Mouse (Mus musculus): ENCODE results near the gene Arl10.

The Arl10 gene

DNA sequence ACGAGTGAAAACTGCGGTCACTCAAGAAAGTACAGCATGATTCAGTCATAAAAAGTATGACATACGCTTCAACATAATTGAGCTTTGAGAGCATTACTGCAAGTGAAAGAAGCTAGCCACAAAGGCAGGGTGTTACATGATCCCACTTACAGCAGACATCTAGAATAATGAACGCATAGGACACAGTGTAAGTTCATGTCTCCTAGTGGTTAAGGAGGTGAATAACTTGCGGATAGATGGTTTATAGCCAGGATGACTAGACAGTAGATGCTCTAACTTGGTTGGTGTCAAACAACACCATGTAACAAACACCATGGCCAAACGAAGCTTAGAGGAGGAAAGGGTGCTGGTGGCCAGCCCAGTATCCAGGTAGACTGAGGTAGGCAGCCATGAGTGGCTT lies 42.2 kb downstream of the Arl10 start:
- H3K36me3 ChIP-seq (ENCODE audit: control insufficient read depth, insufficient read depth, low read length, poor library complexity, severe bottlenecking) = no peaks in the 10 kb centered on the region
- H3K27me3 ChIP-seq (ENCODE audit: control insufficient read depth, insufficient read depth, low read length, poor library complexity, severe bottlenecking) = no peaks in the 10 kb centered on the region
- peak; percentile 11 for DNase-seq (ENCODE audit: low read depth, low spot score)

DNA sequence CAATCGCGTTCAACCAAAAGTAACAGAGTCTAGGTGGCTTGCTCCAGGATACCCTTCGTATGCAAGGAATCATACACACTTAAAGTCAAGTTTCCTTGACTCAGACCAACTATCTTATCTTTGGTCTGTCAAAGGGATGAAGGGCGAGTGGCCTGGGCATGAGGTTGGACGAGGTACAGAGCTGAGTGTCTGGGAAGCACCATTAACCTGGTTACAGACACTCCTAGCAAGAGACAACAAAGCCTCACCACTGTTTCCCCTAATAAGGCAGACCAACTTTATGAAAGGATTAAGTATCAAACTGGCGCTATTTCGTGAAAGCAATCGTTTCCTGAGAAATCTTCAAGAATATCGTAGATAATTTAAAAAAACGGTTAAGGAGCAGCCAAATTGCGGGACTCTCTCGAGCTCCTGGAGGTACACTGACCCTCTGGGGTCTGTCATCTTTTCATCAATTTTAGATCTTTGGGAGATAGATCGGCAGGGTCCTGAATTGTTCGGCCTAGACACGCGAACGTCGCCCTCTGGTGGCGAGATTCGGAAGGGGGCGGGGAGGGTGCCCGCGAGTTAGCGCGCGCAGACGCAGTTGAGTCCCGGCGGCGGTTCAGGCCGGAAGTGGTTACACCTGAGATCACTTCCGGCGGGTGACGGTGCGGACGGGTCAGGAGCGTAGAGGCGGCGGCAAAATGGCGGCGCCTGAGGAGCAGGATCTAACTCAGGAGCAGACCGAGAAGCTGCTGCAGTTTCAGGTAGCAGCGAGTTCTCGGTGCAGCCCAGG lies 46.5 kb downstream of the Arl10 start, which contains the start of gene Faf2:
Gene Faf2 (plus strand): TSS at position 630 of the 778 bp plus-strand sequence.
- no peaks in the 10 kb centered on the region for H3K36me3 ChIP-seq (ENCODE audit: control insufficient read depth, insufficient read depth, low read length, poor library complexity, severe bottlenecking)
- DNase-seq (ENCODE audit: low read depth, low spot score) = peak; percentile 98
- H3K27me3 ChIP-seq (ENCODE audit: control insufficient read depth, insufficient read depth, low read length, poor library complexity, severe bottlenecking) = no peaks in the 10 kb centered on the region

GRCm38 (mm10) chr13:54621960-54622521 lies 47.2 kb downstream of the Arl10 start:
- DNase-seq (ENCODE audit: low read depth, low spot score) = no peak
- Histone ChIP-seq H3K27me3 (ENCODE audit: control insufficient read depth, insufficient read depth, low read length, poor library complexity, severe bottlenecking) (no peaks in the 10 kb centered on the region; the same call in 1 of the 2 replicates), H3K36me3 (ENCODE audit: control insufficient read depth, insufficient read depth, low read length, poor library complexity, severe bottlenecking) (no peaks in the 10 kb centered on the region)

DNA sequence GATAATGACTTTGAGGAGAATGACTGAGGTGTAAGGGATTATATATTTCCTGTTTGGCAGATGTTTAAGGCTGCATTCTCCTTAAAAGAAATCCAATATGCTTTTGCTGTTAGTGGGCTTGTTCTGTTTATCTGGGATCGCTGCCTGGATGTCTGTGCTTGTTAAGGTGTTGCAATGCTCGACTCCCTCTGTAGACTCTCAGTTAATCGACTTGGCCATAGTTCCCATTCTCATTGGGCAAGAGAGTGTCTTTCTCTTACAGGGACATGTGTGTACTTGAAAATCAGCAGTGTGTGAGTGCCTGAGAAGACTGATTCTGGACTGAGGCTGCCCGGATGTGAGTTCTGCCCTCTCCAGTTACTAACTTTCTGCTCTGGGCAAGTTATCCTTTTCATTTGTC lies 54.3 kb downstream of the Arl10 start:
- Histone ChIP-seq H3K36me3 (ENCODE audit: control insufficient read depth, insufficient read depth, low read length, poor library complexity, severe bottlenecking) (no peaks in the 10 kb centered on the region), H3K27me3 (ENCODE audit: control insufficient read depth, insufficient read depth, low read length, poor library complexity, severe bottlenecking) (no peaks in the 10 kb centered on the region; the same call in 1 of the 2 replicates)
- no peak for DNase-seq (ENCODE audit: low read depth, low spot score)

All from splenic B cell, adult 2 months (primary cell).